Comparison of ENCODE assay signal across 8 mouse cellular contexts in genomic region chr6:125481667-125482390, GRCm38 (mm10). TPM values are rescaled to one million over a fixed set of nuclear protein-coding genes. Genes with fewer than 3 reads are reported as not detected.
DNase-seq lines count a peak whose midpoint lies in the region; ATAC-seq and TF ChIP-seq lines count a peak whose summit lies in the region.

No protein-coding gene starts in this region.

- ATAC-seq in hindbrain, embryonic 13.5 days (ENCODE audit: low FRiP score), result no peak
- ATAC-seq in hindbrain, embryonic 11.5 days (ENCODE audit: low FRiP score), result no peak
- ATAC-seq in activated CD4-positive, CD25-positive, alpha-beta regulatory T cell, adult 4 months, result peak; percentile 0
- ATAC-seq in intestine, postnatal 0 days, result no peak

- H3K4me3 ChIP-seq in hindbrain, embryonic 13.5 days, result no peak overlapping the region
- no peak overlapping the region for H3K4me3 ChIP-seq in hindbrain, embryonic 11.5 days (ENCODE audit: low read depth, low read length)
- H3K4me3 ChIP-seq in intestine, postnatal 0 days (ENCODE audit: low read depth, low read length), result no peak overlapping the region

- H3K9me3 ChIP-seq in hindbrain, embryonic 13.5 days, result no peaks in the 10 kb centered on the region
- H3K9me3 ChIP-seq in hindbrain, embryonic 11.5 days (ENCODE audit: control insufficient read depth, low read length), result no peaks in the 10 kb centered on the region
- H3K9me3 ChIP-seq in intestine, postnatal 0 days (ENCODE audit: control insufficient read depth), result no peaks in the 10 kb centered on the region

- DNase-seq in hindbrain, embryonic 11.5 days (ENCODE audit: low spot score), result no peak
- DNase-seq in lung, postnatal 14 days, result peak; percentile 41
- no peak for DNase-seq in left cerebral cortex, adult 11 months (ENCODE audit: low spot score)
- DNase-seq in layer of hippocampus, postnatal 25 days (ENCODE audit: extremely low spot score in 1 of 2, low spot score in 1 of 2), result no peak
- DNase-seq in B cell, adult 2 months, result no peak

- TF ChIP-seq CTCF in intestine, postnatal 0 days (IDR thresholded peaks at IDR 0.05; ENCODE audit: low read depth), result no peak

- H3K27me3 ChIP-seq in hindbrain, embryonic 13.5 days, result no peaks in the 10 kb centered on the region
- H3K27me3 ChIP-seq in hindbrain, embryonic 11.5 days (ENCODE audit: control insufficient read depth, insufficient read depth, low read length), result no peaks in the 10 kb centered on the region
- no peaks in the 10 kb centered on the region for H3K27me3 ChIP-seq in intestine, postnatal 0 days (replicated peaks; ENCODE audit: control insufficient read depth, insufficient read depth, low read length)

- H3K4me1 ChIP-seq in hindbrain, embryonic 13.5 days (replicated peaks), result peaks cover 34% of the 10 kb centered on the region
- H3K4me1 ChIP-seq in hindbrain, embryonic 11.5 days (replicated peaks; ENCODE audit: control insufficient read depth, insufficient read depth, low read length), result 0 out of 2 replicates have a peak, but pooled peaks cover 7% of the 10 kb centered on the region
- peaks cover 9% of the 10 kb centered on the region for H3K4me1 ChIP-seq in intestine, postnatal 0 days (replicated peaks; ENCODE audit: control insufficient read depth, insufficient read depth, low read length)

- H3K9ac ChIP-seq in hindbrain, embryonic 13.5 days, result no peak overlapping the region
- H3K9ac ChIP-seq in hindbrain, embryonic 11.5 days (ENCODE audit: low read depth, low read length), result no peak overlapping the region
- no peak overlapping the region for H3K9ac ChIP-seq in intestine, postnatal 0 days (ENCODE audit: low read depth, low read length)

- WGBS in hindbrain, embryonic 13.5 days, result 52% methylated on average over 7 of the region's 7 CpGs
- WGBS in hindbrain, embryonic 11.5 days, result 52% methylated on average over 7 of the region's 7 CpGs
- 60% methylated on average over 7 of the region's 7 CpGs for WGBS in intestine, postnatal 0 days

- no peak overlapping the region for H3K4me2 ChIP-seq in hindbrain, embryonic 13.5 days
- H3K4me2 ChIP-seq in hindbrain, embryonic 11.5 days (replicated peaks; ENCODE audit: low read depth, low read length), result no peak overlapping the region
- peak overlapping the region; percentile 3; the same call in 1 of the 2 replicates for H3K4me2 ChIP-seq in intestine, postnatal 0 days (replicated peaks; ENCODE audit: low read depth)

- peak overlapping the region; percentile 79; the same call in 1 of the 2 replicates for H3K27ac ChIP-seq in hindbrain, embryonic 13.5 days
- H3K27ac ChIP-seq in hindbrain, embryonic 11.5 days (ENCODE audit: low read depth, low read length), result no peak overlapping the region
- no peak overlapping the region for H3K27ac ChIP-seq in intestine, postnatal 0 days (ENCODE audit: low read depth, low read length)

- no peaks in the 10 kb centered on the region for H3K36me3 ChIP-seq in hindbrain, embryonic 13.5 days
- no peaks in the 10 kb centered on the region for H3K36me3 ChIP-seq in hindbrain, embryonic 11.5 days (ENCODE audit: control insufficient read depth, insufficient read depth, low read length)
- H3K36me3 ChIP-seq in intestine, postnatal 0 days (ENCODE audit: control insufficient read depth, insufficient read depth), result no peaks in the 10 kb centered on the region

RNA-seq across cellular contexts. Expression of gene Cd9, which starts 12.8 kb away (rescaled TPM):
- polyA plus RNA-seq in hindbrain, embryonic 13.5 days (2015; fragmentation: Nextera tagmentation; extraction: Ambion mirVana), result 57.8 and 63.4 TPM in 2 replicates
- polyA plus RNA-seq in hindbrain, embryonic 11.5 days (2014; fragmentation: Nextera tagmentation; extraction: Ambion mirVana), result 42.6 and 45.9 TPM in 2 replicates
- 100 to 1,000 TPM in 1 of 2 experiments, 10 to 100 TPM in 1; 73.3 to 104 TPM for polyA plus RNA-seq in activated CD4-positive, CD25-positive, alpha-beta regulatory T cell, adult 4 months (2017; shearing (Covaris generic))
- 96.1 and 99.5 TPM in 2 replicates for polyA plus RNA-seq in intestine, postnatal 0 days (2015; fragmentation: Nextera tagmentation; extraction: Ambion mirVana)
- total RNA-seq in layer of hippocampus, postnatal 25 days (2021), result 10 to 100 TPM; 78.0 to 89.7 TPM
